Mouse (Mus musculus) adrenal gland, postnatal 10 days (tissue): ENCODE measurements around the gene Fzd2. TPM values are rescaled to one million over a fixed set of nuclear protein-coding genes. Genes with fewer than 3 reads are reported as not detected.
A peak's percentile ranks its signal among the peaks of the same experiment; 100 is the strongest.

Experiments used
- DNase-seq: peaks from one replicate; pipeline ENCODE4 v3.0.0; 2021; ENCODE audit warnings: mixed read lengths
- total RNA-seq, 2 experiments: library from RNA; stranded (reverse); gene quantifications; 2 replicates each; pipeline ENCODE4 v1.2.3; 2021

Gene Fzd2
- total RNA-seq, 2 experiments from 2014 or later = 6.3 to 7.2 TPM

- no peak for DNase-seq
Observed at GRCm38 (mm10) chr11:102619449-102619848, 15.3 kb downstream of the Fzd2 start.

DNA sequence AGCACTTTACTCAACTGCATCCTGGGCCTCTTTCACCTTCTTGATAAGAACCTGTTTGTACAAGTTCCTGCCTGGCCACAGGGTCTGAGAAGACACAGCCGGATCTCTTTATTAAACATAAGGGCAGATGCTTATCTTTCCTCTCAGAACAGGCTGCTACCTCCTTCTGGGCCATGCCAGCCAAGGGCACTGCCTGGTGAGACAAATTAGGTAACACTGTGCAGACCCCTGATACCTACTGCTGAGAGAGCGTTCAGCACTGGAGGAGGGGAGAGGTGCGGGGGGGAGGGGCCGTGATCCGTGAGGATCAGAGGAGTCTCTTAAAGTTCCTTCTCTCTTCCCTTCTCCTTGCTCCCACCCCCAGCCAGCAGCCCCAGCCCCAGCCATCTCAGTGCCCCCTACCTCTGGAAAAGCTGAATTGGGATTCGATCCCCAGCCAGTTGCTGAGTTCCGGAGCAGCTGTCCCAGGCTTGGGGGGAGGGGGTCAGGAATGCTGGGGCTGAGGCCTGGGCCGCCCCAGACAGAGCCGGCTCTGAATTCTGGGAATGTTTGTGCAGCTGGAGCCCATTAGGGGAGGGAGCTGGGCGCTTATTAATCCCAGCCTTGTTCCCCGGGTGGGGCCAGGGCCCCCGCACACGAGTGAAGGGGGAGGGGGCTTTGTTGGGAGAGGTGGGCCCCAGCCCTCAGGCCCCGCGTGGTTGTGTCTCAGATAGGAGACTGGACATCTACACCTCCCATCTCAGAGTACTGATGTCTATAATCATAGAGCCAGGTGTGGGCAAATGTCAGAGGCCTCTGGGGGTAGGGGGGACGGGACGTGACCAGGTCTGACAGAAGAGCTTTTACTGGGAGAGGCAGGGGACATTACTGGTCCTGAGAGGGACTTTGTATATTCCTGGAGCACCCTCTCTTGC, 19.9 kb downstream of the Fzd2 start:
- DNase-seq = peak; percentile 25

DNA sequence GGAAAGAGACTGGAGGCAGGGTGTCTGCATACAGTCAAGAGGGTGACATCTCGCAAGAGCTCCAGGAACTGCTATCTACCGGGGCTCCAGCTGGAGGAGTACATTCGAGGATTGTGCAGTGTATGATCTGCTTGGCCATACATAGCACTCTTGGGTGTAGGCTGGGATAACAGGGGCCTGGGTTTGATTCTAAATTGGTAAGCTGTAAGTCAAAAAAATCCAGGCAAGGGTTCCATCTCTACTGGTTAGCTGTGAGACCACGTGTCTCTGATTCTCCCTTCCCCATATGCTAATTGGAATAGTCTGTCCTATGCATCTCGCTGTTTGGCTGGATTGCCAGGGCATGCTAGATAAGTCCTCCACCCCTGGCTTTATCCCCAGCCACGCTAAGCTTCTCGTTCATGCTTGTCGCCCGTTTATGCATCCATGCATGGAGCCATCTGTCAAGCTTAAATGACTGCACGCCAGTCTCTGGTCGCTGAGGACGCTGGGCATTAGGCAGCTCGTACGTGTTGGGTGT, 20.8 kb downstream of the Fzd2 start:
- DNase-seq = no peak

DNA sequence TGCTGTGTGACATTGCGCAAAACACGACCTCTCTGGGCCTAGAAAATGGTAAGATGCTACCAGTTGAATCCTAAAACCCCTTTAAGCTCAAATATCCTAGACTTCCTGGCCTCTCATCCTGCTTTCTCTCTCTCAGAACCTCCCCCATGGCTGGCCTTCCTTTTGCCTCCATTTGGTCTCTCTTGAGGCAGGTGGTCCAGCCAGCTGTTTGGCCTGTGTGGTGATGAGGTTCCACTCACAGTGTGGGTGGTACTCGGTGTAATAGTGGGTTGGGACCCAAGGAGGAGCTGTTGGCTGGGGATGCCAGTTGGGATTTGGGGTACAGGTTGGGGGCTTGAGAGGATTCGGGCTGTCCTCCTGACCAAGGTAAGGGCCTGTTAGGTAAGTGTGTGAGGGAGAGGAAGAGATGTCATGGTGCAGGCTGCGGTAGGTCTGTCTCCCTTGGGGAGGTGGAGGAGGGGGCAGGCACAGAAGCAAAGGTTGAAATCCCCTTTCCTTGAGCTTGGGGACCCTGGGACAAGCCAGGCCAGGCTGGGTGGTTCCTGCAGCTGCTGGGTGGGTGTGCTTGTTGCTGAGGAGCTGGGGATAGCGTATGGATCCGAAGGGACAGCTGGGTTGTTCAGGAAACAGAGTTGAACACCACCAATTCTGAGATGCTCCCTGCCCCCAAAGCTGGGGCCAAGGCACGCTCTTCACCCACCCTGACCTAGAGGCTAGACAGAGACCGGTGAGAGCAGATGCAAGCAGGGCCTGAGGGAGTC, 23.2 kb downstream of the Fzd2 start:
- no peak for DNase-seq

DNA sequence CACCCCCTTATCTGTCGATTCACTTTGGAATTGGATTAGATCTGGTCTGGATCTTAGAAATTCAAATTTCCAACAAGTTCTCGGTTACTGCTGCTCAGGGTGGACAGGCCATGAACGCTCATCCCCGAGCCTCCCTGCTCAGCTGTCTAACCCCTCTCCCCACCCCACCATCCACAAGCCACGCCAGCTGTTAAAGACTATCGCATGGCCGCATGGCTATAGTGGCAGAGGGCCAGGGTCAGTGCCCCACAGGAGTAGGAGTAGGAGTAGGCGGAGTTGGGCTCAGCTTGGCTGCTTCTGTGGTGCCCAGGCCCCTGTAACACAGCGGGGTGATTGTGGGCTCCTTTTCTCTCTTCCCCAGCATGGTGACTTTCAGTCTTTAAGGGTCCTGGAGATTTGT, 24.3 kb downstream of the Fzd2 start:
- peak; percentile 31 for DNase-seq

GRCm38 (mm10) chr11:102629375-102629774, 25.2 kb downstream of the Fzd2 start:
- no peak for DNase-seq

DNA sequence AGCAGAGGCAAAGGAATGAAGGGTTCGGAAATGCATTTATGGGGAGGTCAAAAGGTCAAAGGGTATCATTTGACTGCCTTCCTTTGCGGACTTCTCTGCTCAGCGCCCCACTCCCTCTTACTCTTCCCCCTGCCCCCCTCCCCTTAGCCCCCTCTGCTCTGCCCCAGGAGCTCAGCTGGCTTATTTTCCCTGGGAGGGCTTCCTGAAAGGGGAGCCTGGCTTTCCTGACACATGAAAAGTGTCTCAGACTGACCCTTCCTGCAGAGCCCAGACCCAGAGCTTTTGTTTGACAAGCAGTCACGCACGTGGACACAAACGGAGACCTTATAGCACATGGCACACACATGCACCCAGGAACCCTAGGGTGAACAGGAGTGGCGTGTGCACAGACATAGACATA, 26.5 kb downstream of the Fzd2 start:
- DNase-seq = no peak

DNA sequence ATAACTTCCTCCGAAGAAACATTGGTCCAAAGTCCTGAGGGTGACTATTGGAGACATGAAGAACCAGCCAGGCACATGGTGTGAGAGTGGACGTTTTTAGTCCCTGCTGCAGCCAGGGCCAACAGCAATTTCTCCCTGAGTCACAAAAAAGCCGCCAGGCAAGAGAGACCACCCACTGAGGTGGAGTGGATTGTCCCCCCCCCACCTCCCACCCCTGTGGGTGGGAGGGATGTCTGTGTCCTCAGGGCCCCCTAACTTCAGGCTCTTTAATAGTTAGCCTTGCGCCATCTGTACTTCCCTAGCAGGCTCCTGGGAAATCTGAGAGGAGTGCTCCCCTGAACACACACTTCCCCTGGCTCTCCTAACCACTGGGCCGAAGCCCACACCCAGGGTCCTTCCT, 27.0 kb downstream of the Fzd2 start:
- DNase-seq = no peak

DNA sequence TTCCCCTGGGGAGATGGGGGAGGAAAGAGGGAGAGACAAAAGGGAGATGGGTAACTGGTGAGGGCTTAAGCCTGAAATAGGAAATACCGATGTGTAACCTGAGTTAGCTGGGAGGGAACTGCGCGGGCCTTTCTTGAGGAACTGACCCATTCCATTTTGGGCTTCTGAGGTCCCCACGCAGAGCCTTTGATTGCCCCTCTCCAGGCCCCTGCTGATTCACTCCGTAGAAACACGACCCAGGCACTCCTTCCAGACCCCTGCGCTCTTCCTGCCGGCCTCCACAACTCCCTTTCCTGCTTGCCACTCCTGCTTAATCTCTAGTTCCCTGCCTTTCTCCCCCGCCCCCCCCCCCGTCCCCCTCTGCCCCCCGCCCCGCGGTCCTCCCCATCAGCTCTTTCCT, 28.5 kb downstream of the Fzd2 start:
- DNase-seq = no peak

- DNase-seq = no peak
Observed at GRCm38 (mm10) chr11:102633379-102633778, 29.2 kb downstream of the Fzd2 start.

GRCm38 (mm10) chr11:102636887-102637286, 32.7 kb downstream of the Fzd2 start:
- DNase-seq = no peak

GRCm38 (mm10) chr11:102643891-102644382, 39.7 kb downstream of the Fzd2 start:
- DNase-seq = peak; percentile 51

GRCm38 (mm10) chr11:102646226-102646625, 42.0 kb downstream of the Fzd2 start:
- no peak for DNase-seq

DNA sequence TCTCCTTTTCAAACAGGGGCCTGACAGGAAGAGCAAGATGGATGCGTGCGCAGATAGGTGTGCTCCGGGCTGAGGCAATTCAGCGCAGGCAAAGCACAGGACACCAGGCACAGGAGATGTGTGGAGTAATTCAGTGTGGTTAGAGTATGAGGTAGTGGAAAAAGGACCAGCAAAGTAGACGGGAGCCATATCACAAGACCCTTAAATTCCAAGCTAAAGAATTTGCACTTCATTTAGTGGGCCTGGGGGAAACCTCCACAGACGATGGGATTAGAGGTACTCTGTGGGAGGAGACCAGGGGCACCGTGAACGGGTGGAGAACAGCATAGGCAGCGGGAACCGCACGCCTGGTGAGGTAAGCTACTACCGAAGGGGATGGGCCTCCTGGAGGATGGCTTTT, 43.7 kb downstream of the Fzd2 start:
- no peak for DNase-seq

DNA sequence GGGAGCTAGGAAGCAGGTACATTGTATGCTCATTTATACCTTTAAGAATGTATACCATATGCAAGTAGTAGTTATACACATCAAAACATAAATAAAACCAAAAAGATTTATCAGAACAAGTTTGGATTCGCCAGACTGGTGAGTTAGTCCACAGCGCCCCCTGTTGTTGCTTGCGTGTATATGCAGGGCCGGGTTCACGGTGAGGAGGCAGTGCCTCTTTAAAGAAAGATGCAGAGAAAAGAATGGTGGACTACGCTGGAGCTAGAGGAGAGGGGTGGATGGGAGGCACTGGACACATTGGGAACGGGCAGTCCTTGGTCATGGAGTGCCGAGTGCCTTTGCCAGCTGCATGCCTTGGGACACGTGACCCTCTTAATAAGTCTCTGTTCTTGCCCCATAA, 47.2 kb downstream of the Fzd2 start:
- peak; percentile 85 for DNase-seq

DNA sequence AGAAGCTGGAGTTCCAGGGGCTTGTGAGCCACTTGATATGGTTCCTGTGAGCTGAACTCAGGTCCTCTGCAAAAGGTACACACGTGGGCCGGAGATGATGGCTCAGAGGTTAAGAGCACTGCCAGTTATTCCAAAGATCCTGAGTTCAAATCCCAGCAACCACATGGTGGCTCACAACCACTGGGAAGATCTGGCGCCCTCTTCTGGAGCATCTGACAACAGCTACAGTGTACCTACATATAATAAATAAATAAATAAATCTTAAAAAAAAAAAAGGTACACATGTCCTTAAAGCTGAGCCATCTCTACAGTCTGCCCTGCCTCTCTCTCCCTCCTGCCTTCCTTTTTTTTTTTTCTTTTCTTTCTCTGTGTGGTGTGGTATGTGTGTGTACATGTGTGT, 48.6 kb downstream of the Fzd2 start:
- no peak for DNase-seq

GRCm38 (mm10) chr11:102655888-102656287, 51.7 kb downstream of the Fzd2 start:
- no peak for DNase-seq

DNA sequence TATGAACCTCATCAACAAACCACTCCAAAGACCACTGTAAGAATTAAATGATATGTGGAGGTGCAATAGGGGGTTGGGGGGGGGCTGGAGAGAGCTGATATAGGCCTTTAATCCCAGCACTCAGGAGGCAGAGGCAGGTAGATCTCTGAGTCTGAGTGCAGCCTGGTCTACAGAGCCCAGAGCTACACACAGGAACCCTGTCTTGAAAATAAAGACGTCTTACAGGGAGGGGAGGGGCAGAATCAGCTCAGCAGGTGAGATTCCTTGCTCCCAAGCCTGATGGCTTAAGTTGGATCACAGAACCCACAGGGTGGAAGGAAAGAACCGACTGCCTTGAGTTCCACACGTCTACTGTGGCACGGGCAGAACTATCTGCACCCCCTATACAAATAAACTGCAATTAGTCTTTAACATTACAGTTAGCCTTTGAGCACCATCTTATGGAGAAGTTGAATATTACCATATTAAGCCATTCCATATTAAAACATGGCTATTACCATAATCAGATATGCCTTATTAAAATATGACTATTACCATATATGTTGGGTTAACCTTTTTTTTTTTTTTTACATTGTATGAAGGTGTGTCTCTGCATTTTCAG, 52.2 kb downstream of the Fzd2 start:
- no peak for DNase-seq

- no peak for DNase-seq
Observed at GRCm38 (mm10) chr11:102656931-102657330, 52.7 kb downstream of the Fzd2 start.
